Mouse (Mus musculus) megakaryocyte, embryonic 14.5 days (primary cell): Measurements from ENCODE around the gene Gucd1.

Experiments used
- FLI1 ChIP-seq: IDR thresholded peaks from 2 replicates; pipeline ENCODE4 v1.6.1; 2012; ENCODE audit warnings: low read length, inconsistent platforms, mixed read lengths
- GATA1 ChIP-seq: IDR thresholded peaks from 3 replicates; pipeline ENCODE4 v1.6.1; 2012; ENCODE audit warnings: mixed read lengths, low read length, inconsistent platforms, borderline replicate concordance

DNA sequence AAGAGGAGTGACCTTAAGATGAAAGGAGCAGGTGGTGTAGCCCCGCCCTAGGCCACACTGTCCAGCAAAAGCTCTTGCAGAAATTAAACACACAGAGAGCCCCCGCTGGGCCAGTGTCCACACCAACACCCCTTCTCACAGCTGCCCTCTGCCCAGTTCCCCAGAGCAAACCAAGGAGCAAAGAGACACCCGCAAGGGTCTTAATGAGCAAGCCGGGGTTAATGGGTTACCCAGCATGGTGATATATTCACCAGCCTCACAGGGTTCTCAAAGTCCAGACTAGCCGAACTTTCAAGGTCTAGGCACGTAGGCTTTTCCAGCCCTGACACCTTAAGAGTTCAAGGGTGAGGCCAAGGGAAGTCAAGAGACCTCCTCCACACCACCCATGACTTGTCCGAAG is 48.1 kb upstream of the Gucd1 start:
- TF ChIP-seq FLI1 (no peak), GATA1 (no peak)
